Mouse (Mus musculus): ENCODE measurements at regions not wholly inside any gene's neighbourhood (a gene's known extent, or its start where the extent isn't known, plus 50 kb on each side); places are given as distances from the start of the nearest gene placed in this dataset.

DNA sequence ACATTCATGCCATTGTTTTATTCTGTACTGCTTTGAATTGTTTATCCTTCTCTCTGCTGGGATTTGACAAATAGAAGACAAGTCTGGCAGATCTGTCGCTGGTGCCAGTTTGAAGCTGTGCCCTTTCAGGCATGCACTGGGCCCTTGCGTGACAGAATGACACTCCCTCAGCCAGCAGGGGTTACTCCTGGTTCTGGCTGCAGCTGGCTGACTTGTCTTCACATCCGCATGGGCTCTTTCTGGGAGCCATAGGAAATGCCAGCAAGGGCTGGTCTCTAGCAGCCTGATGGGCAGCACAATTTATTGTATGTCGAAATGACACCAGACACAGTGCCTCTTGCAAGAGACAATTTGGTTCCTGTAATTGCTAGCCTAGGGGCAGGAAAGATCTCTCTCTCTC is 102.5 kb downstream of the 4930564D02Rik start:
- ATAC-seq (ENCODE audit: low FRiP score) (peak; percentile 47; the same call in 1 of the 2 replicates), DNase-seq (ENCODE audit: low spot score) (no peak)
- H3K36me3 ChIP-seq (replicated peaks; ENCODE audit: control insufficient read depth, insufficient read depth) = no peaks in the 10 kb centered on the region
- peaks cover 7% of the 10 kb centered on the region; the same call in 1 of the 2 replicates for H3K4me1 ChIP-seq (replicated peaks; ENCODE audit: control insufficient read depth, insufficient read depth, low read length)
- no peak overlapping the region for H3K4me2 ChIP-seq (replicated peaks)
- H3K4me3 ChIP-seq (replicated peaks; ENCODE audit: low read length) = no peak overlapping the region
- 0 out of 2 replicates have a peak, but pooled peaks cover 7% of the 10 kb centered on the region for H3K9me3 ChIP-seq (ENCODE audit: control insufficient read depth, low read length)
- no peaks in the 10 kb centered on the region for H3K27me3 ChIP-seq (ENCODE audit: control insufficient read depth, insufficient read depth, low read length)
- no peak overlapping the region for H3K9ac ChIP-seq
- WGBS = 25% methylated on average over 4 of the region's 4 CpGs
- H3K27ac ChIP-seq = peak overlapping the region; percentile 32; the same call in 1 of the 2 replicates

DNA sequence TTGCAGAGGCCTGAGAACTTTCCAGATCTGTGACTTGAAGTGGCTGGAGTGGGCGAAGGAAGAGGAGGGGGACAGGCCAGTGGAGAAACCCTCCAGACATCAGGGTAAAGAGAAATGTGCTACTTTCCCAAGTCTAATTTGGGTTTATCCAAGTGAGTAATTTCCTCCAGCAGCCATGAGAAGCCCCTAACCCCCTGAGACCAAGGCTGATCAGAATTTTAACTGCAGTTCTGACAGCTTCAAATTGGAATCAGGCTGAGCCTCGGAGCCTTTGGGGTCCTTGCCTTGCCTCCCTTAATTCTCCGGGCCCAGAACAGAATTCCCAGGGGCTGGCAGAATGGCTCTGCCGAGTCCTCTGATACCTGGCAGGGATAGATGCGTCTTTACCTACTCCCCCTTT is 104.9 kb downstream of the 4930564D02Rik start:
- Histone ChIP-seq H3K4me2 (replicated peaks) (no peak overlapping the region), H3K27ac (no peak overlapping the region), H3K9ac (no peak overlapping the region), H3K36me3 (replicated peaks; ENCODE audit: control insufficient read depth, insufficient read depth) (no peaks in the 10 kb centered on the region), H3K4me1 (replicated peaks; ENCODE audit: control insufficient read depth, insufficient read depth, low read length) (peaks cover 7% of the 10 kb centered on the region; the same call in 1 of the 2 replicates), H3K27me3 (ENCODE audit: control insufficient read depth, insufficient read depth, low read length) (no peaks in the 10 kb centered on the region), H3K9me3 (ENCODE audit: control insufficient read depth, low read length) (0 out of 2 replicates have a peak, but pooled peaks cover 7% of the 10 kb centered on the region), H3K4me3 (replicated peaks; ENCODE audit: low read length) (no peak overlapping the region)
- DNase-seq (ENCODE audit: low spot score) (no peak), ATAC-seq (ENCODE audit: low FRiP score) (no peak)
- WGBS = 63% methylated on average over 5 of the region's 5 CpGs

- ATAC-seq (ENCODE audit: low FRiP score) (no peak; the same call in 1 of the 2 replicates), DNase-seq (ENCODE audit: low spot score) (no peak)
- 78% methylated on average over 1 of the region's 1 CpGs for WGBS
- no peak overlapping the region for H3K27ac ChIP-seq
- H3K9ac ChIP-seq = no peak overlapping the region
- 0 out of 2 replicates have a peak, but pooled peaks cover 7% of the 10 kb centered on the region for H3K9me3 ChIP-seq (ENCODE audit: control insufficient read depth, low read length)
- H3K36me3 ChIP-seq (replicated peaks; ENCODE audit: control insufficient read depth, insufficient read depth) = no peaks in the 10 kb centered on the region
- no peak overlapping the region for H3K4me3 ChIP-seq (replicated peaks; ENCODE audit: low read length)
- peaks cover 7% of the 10 kb centered on the region; the same call in 1 of the 2 replicates for H3K4me1 ChIP-seq (replicated peaks; ENCODE audit: control insufficient read depth, insufficient read depth, low read length)
- no peaks in the 10 kb centered on the region for H3K27me3 ChIP-seq (ENCODE audit: control insufficient read depth, insufficient read depth, low read length)
- no peak overlapping the region for H3K4me2 ChIP-seq (replicated peaks)
Observed at GRCm38 (mm10) chr3:105172054-105172453, 105.4 kb downstream of the 4930564D02Rik start.

DNA sequence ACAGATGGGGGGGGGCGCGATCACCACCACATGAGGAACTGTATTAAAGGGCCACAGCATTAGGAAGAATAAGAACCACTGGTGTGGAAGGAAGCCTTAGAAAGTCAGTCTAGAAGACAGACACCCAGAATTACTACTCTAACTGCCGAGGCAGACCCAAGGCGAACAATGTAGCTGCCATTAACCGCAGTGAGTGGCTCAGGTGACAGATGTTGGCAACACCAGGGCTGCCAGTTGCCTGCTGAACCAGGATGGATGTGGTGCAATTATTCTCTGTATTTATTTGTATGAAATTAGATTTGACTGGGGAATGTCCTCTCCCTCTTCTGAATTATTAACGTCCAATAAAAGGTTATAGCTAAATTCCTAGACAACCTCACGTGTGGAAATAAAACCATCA is 124.7 kb downstream of the 4930564D02Rik start:
- Histone ChIP-seq H3K9ac (no peak overlapping the region), H3K4me3 (replicated peaks; ENCODE audit: low read length) (no peak overlapping the region), H3K9me3 (ENCODE audit: control insufficient read depth, low read length) (no peaks in the 10 kb centered on the region), H3K4me1 (replicated peaks; ENCODE audit: control insufficient read depth, insufficient read depth, low read length) (0 out of 2 replicates have a peak, but pooled peaks cover 6% of the 10 kb centered on the region), H3K27me3 (ENCODE audit: control insufficient read depth, insufficient read depth, low read length) (no peaks in the 10 kb centered on the region), H3K36me3 (replicated peaks; ENCODE audit: control insufficient read depth, insufficient read depth) (no peaks in the 10 kb centered on the region), H3K27ac (no peak overlapping the region), H3K4me2 (replicated peaks) (no peak overlapping the region)
- DNase-seq (ENCODE audit: low spot score) (no peak), ATAC-seq (ENCODE audit: low FRiP score) (no peak)
- WGBS = 71% methylated on average over 7 of the region's 7 CpGs

DNA sequence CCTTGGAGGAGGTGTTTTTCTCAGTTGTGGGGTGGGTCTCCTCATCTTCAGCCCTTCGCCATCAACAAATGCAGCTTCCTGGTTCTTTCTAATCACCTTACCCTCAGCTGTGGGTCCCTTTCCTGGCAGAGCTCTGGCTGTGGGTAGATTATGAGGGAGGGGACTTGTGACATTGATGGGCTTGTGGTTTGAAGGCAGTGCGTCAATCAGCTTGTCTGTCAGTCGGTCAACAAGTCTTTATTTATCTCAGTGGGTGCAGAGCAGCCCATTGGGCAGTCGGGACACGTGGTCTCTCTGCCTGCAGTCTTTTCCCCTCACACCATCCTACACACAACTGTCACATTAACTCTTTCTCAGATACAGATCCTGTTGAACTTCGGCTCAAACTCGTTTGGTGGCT is 125.2 kb downstream of the 4930564D02Rik start:
- 56% methylated on average over 7 of the region's 7 CpGs for WGBS
- H3K36me3 ChIP-seq (replicated peaks; ENCODE audit: control insufficient read depth, insufficient read depth) = no peaks in the 10 kb centered on the region
- no peak overlapping the region for H3K9ac ChIP-seq
- 0 out of 2 replicates have a peak, but pooled peaks cover 6% of the 10 kb centered on the region for H3K4me1 ChIP-seq (replicated peaks; ENCODE audit: control insufficient read depth, insufficient read depth, low read length)
- ATAC-seq (ENCODE audit: low FRiP score) (no peak), DNase-seq (ENCODE audit: low spot score) (no peak)
- H3K4me2 ChIP-seq (replicated peaks) = no peak overlapping the region
- no peaks in the 10 kb centered on the region for H3K9me3 ChIP-seq (ENCODE audit: control insufficient read depth, low read length)
- no peak overlapping the region for H3K4me3 ChIP-seq (replicated peaks; ENCODE audit: low read length)
- no peak overlapping the region for H3K27ac ChIP-seq
- no peaks in the 10 kb centered on the region for H3K27me3 ChIP-seq (ENCODE audit: control insufficient read depth, insufficient read depth, low read length)

DNA sequence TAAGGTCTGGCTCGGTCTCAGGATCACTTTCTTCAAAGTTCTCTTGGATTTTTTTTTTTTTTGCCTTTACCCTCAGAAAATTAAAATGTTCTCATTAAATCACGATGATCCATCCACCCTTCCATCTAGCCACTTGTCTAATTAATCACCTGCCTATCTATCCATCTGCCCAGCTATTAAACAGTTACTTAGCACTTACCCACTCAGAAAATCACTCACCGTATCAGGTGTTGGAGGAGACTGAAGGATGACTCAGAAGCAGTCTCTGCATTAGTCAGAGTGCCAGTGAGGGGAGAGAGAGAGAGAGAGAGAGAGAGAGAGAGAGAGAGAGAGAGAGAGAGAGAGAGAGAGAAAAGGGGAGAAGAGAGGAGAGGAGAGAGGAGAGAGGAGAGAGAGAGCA is 134.1 kb downstream of the 4930564D02Rik start:
- no peak overlapping the region for H3K9ac ChIP-seq
- no peaks in the 10 kb centered on the region for H3K4me1 ChIP-seq (replicated peaks; ENCODE audit: control insufficient read depth, insufficient read depth, low read length)
- DNase-seq (ENCODE audit: low spot score) (no peak), ATAC-seq (ENCODE audit: low FRiP score) (no peak)
- WGBS = 85% methylated on average over 3 of the region's 3 CpGs
- H3K4me2 ChIP-seq (replicated peaks) = no peak overlapping the region
- H3K9me3 ChIP-seq (ENCODE audit: control insufficient read depth, low read length) = no peaks in the 10 kb centered on the region
- H3K27ac ChIP-seq = no peak overlapping the region
- no peaks in the 10 kb centered on the region for H3K27me3 ChIP-seq (ENCODE audit: control insufficient read depth, insufficient read depth, low read length)
- H3K4me3 ChIP-seq (replicated peaks; ENCODE audit: low read length) = no peak overlapping the region
- no peaks in the 10 kb centered on the region for H3K36me3 ChIP-seq (replicated peaks; ENCODE audit: control insufficient read depth, insufficient read depth)

DNA sequence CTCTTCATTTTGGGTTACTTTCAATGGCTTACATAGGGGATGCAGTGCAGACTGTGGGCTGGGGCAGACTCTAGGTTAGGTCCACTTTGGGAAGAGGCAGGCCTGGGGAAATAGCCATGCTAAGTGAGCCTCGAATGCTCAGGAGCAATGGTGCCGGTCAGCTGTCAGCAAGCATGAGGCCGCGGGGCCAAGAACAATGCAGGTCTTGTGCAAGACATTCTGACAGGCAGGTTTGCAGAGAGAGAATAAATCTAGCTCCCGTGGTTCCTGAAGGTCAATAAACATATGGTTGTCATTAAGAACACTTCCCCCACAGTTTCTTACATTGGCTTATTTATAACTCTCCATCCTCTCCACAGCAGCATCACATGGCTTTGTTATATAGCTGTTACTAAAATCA is 142.5 kb downstream of the 4930564D02Rik start:
- H3K9ac ChIP-seq = no peak overlapping the region
- H3K9me3 ChIP-seq (ENCODE audit: control insufficient read depth, low read length) = no peaks in the 10 kb centered on the region
- H3K27ac ChIP-seq = no peak overlapping the region
- no peak overlapping the region for H3K4me2 ChIP-seq (replicated peaks)
- no peak for ATAC-seq (ENCODE audit: low FRiP score)
- H3K36me3 ChIP-seq (replicated peaks; ENCODE audit: control insufficient read depth, insufficient read depth) = no peaks in the 10 kb centered on the region
- no peaks in the 10 kb centered on the region for H3K4me1 ChIP-seq (replicated peaks; ENCODE audit: control insufficient read depth, insufficient read depth, low read length)
- no peak for DNase-seq (ENCODE audit: low spot score)
- 58% methylated on average over 5 of the region's 5 CpGs for WGBS
- no peak overlapping the region for H3K4me3 ChIP-seq (replicated peaks; ENCODE audit: low read length)
- H3K27me3 ChIP-seq (ENCODE audit: control insufficient read depth, insufficient read depth, low read length) = no peaks in the 10 kb centered on the region

GRCm38 (mm10) chr3:105211023-105211422 is 144.4 kb downstream of the 4930564D02Rik start:
- DNase-seq (ENCODE audit: low spot score) (no peak), ATAC-seq (ENCODE audit: low FRiP score) (no peak)
- Histone ChIP-seq H3K36me3 (replicated peaks; ENCODE audit: control insufficient read depth, insufficient read depth) (no peaks in the 10 kb centered on the region), H3K4me1 (replicated peaks; ENCODE audit: control insufficient read depth, insufficient read depth, low read length) (no peaks in the 10 kb centered on the region), H3K4me3 (replicated peaks; ENCODE audit: low read length) (no peak overlapping the region), H3K4me2 (replicated peaks) (no peak overlapping the region), H3K27ac (no peak overlapping the region), H3K9ac (no peak overlapping the region), H3K9me3 (ENCODE audit: control insufficient read depth, low read length) (no peaks in the 10 kb centered on the region), H3K27me3 (ENCODE audit: control insufficient read depth, insufficient read depth, low read length) (no peaks in the 10 kb centered on the region)
- WGBS = 90% methylated on average over 1 of the region's 1 CpGs

DNA sequence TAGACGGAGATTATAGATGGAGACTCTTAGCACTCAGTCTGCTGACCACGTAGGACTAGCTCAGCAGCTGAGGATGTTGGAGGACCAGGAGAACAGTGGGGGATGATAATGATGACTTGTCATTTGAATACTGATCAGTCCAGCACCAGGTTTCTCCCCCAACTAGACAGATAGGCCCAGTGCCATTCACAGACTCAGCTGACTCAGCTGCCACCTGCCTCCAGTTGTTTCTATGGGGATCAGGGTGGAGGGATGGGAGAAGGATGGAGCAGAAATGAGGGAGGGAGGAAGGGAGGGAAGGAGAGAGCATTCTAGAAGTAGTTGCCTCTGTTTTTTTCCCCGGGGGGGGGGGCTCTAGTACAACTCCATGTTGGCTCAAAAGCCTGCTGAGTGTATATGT is 145.1 kb downstream of the 4930564D02Rik start:
- Histone ChIP-seq H3K4me3 (replicated peaks; ENCODE audit: low read length) (no peak overlapping the region), H3K27me3 (ENCODE audit: control insufficient read depth, insufficient read depth, low read length) (no peaks in the 10 kb centered on the region), H3K27ac (no peak overlapping the region), H3K36me3 (replicated peaks; ENCODE audit: control insufficient read depth, insufficient read depth) (no peaks in the 10 kb centered on the region), H3K9ac (no peak overlapping the region), H3K4me2 (replicated peaks) (no peak overlapping the region), H3K4me1 (replicated peaks; ENCODE audit: control insufficient read depth, insufficient read depth, low read length) (no peaks in the 10 kb centered on the region), H3K9me3 (ENCODE audit: control insufficient read depth, low read length) (no peaks in the 10 kb centered on the region)
- WGBS = 76% methylated on average over 3 of the region's 3 CpGs
- DNase-seq (ENCODE audit: low spot score) = no peak
- ATAC-seq (ENCODE audit: low FRiP score) = no peak

DNA sequence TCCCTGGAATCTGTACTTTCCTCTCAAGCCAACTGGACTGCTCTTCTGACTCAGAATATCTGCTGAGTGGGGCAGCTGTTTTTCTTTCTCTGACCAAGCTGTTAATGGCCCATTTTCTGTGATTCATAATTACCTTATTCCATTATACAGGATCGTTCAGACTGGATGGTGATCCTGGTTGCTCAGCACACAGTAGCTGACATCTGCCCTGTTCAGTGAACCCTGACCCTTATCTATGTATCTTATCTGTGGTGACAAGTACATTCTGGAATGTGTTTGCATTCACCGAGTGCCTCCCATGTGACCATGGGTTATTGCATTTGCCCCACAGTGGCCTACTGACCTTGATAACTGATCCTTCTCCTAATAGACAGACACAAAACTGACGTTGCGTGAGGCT is 148.2 kb downstream of the 4930564D02Rik start:
- WGBS = 52% methylated on average over 4 of the region's 4 CpGs
- no peaks in the 10 kb centered on the region for H3K9me3 ChIP-seq (ENCODE audit: control insufficient read depth, low read length)
- no peak for ATAC-seq (ENCODE audit: low FRiP score)
- no peaks in the 10 kb centered on the region for H3K4me1 ChIP-seq (replicated peaks; ENCODE audit: control insufficient read depth, insufficient read depth, low read length)
- no peaks in the 10 kb centered on the region for H3K27me3 ChIP-seq (ENCODE audit: control insufficient read depth, insufficient read depth, low read length)
- no peaks in the 10 kb centered on the region for H3K36me3 ChIP-seq (replicated peaks; ENCODE audit: control insufficient read depth, insufficient read depth)
- no peak overlapping the region for H3K9ac ChIP-seq
- no peak overlapping the region for H3K4me3 ChIP-seq (replicated peaks; ENCODE audit: low read length)
- H3K27ac ChIP-seq = no peak overlapping the region
- H3K4me2 ChIP-seq (replicated peaks) = no peak overlapping the region
- DNase-seq (ENCODE audit: low spot score) = no peak
